Mouse (Mus musculus): Measurements from ENCODE around the gene Sox6.

- no peak for TF ChIP-seq CTCF (IDR thresholded peaks at IDR 0.05; ENCODE audit: low read depth, low read length)
- no peak for TF ChIP-seq GATA2 (IDR thresholded peaks at IDR 0.05; ENCODE audit: borderline replicate concordance, low read depth, low read length)
- peak; percentile 56; the same call in 1 of the 2 replicates for TF ChIP-seq TAL1 (conservative IDR thresholded peaks at IDR 0.05; ENCODE audit: low read depth, low read length)
- TF ChIP-seq POLR2AphosphoS5 (IDR thresholded peaks at IDR 0.05; ENCODE audit: insufficient replicate concordance, low read depth, low read length) = no peak
Observed at GRCm38 (mm10) chr7:115903931-115904797, 134.4 kb downstream of the Sox6 start.

Data from G1E (cell line).